Mouse (Mus musculus) adrenal gland, postnatal 14 days (tissue): ENCODE data around the gene Olfr1381. TPM values are rescaled to one million over a fixed set of nuclear protein-coding genes. Genes with fewer than 3 reads are reported as not detected.
"Not testable (repeated sequence)": the region's sequence is repeated elsewhere in the genome, so short reads cannot be mapped to it uniquely, and the experiment has no call there.

Experiments
- DNase-seq: peaks from one replicate; pipeline ENCODE4 v3.0.0; 2021; ENCODE audit warnings: mixed read lengths
- long read RNA-seq, 2 experiments: library from polyadenylated mRNA; stranded (forward); transcript quantifications; one replicate each; pipeline ENCODE4 v2.0.0; 2021
- total RNA-seq: library from RNA; stranded (reverse); gene quantifications from 2 replicates; pipeline ENCODE4 v1.2.3, GENCODE M21; 2021

The Olfr1381 gene
- total RNA-seq: not detected in 2 replicates
- long read RNA-seq, experiment 1: 0 reads
- long read RNA-seq, experiment 2: 0 reads

DNA sequence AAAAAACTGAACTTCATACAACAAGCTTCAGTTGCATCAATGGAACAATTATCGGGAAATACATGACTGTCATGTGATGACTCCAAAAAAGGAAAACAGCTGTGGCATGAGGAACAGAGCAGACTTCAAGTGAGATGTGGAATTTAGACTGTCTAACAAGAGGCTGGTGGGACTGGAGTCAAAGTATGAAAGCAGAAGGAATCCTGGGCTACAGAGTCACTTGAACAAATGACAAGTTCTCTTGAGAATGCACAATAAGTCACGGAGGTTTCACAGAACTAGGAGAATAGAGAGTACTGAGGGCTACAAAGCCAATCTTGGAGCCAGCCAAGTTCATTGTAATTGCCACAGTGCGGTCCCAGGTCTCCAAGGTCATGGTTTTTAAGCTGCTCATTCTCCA, at the start of gene Olfr1381:
Olfr1381 (plus strand) TSS at position 301 of the 400 bp plus-strand sequence.
- not testable (repeated sequence) for DNase-seq

DNA sequence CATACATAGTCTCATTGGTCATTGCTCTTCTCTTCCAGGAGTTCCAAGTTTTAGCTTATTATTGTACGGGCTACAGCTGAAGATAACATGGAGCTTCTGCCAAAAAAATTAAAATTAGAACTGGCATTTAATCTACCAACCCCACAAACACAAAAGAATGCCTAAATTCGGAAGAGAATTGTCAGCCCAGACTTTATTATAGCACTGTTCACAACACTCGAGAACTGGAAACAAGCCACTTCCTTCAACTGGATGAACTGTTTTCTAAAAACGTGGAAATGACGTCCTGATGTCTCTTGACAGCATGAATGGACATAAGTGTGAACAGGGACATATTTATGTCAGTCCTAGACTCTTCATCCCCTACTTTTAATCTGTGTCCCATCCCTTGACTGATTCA, 25.2 kb upstream of the Olfr1381 start:
- no peak for DNase-seq

GRCm38 (mm10) chr11:49519348-49519747, 23.9 kb upstream of the Olfr1381 start, which contains the start of gene Olfr1383:
Gene Olfr1383 (plus strand): TSS chr11:49519648.
- DNase-seq: no peak

GRCm38 (mm10) chr11:49527947-49528346, 15.3 kb upstream of the Olfr1381 start, which contains the start of gene Olfr1382:
Gene Olfr1382 (plus strand): TSS chr11:49528247.
- no peak for DNase-seq

- no peak for DNase-seq
Observed at GRCm38 (mm10) chr11:49532761-49533160, 10.5 kb upstream of the Olfr1381 start.

- DNase-seq: peak; percentile 6
Observed at GRCm38 (mm10) chr11:49536631-49537030, 6.6 kb upstream of the Olfr1381 start.

DNA sequence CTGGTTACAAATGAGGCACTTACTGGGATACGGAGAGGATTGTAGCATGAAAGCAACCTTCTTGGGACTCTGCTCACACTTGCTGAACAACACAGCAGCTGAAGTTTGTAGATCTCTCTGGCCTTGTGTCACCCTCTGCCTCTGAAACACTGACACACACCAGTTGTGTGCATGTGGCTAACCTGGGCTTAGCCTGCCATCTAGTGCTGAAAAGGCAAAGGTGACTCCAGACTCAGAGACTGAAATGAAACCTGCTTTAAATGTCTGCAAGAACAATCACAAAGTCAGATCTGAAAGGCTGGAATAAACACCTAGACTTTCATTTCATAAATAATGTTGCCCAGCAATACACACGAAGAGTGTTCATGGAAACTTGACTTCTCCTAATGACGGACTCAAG, 10.8 kb downstream of the Olfr1381 start:
- DNase-seq: not testable (repeated sequence)

DNA sequence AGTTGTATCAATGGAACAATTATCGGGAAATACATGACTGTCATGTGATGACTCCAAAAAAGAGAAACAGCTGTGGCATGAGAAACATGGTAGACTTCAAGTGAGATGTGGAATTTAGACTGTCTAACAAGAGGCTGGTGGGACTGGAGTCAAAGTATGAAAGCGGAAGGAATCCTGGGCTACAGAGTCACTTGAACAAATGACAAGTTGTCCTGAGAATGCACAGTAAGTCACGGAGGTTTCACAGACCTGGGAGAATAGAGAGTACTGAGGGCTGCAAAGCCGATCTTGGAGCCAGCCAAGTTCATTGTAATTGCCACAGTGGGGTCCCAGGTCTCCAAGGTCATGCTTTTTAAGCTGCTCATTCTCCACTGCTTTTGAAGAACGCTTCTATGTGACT, 13.3 kb downstream of the Olfr1381 start, which contains the start of gene Olfr1380:
Olfr1380 (plus strand) TSS at position 301 of the 400 bp plus-strand sequence.
- not testable (repeated sequence) for DNase-seq

- not testable (repeated sequence) for DNase-seq
Observed at GRCm38 (mm10) chr11:49575054-49575453, 31.8 kb downstream of the Olfr1381 start.

DNA sequence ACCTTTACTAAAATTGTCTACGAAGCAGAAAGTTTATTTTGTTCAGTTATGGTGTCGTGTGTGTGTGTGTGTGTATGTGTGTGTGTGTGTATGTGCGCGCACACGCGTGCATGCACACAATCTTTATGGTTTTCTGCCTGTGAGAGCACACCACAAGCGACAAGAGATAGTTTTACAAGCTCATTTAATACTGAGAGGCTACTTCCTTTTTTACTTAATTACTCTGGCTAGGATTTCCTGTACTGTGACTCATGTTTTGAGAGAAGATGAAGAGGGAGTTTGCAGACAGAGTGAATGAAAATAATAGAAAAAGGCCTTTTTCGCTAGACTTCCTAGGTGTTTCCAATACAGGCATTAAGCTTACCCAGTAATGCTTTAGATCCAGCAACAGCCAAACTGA, 37.2 kb downstream of the Olfr1381 start:
- not testable (repeated sequence) for DNase-seq

DNA sequence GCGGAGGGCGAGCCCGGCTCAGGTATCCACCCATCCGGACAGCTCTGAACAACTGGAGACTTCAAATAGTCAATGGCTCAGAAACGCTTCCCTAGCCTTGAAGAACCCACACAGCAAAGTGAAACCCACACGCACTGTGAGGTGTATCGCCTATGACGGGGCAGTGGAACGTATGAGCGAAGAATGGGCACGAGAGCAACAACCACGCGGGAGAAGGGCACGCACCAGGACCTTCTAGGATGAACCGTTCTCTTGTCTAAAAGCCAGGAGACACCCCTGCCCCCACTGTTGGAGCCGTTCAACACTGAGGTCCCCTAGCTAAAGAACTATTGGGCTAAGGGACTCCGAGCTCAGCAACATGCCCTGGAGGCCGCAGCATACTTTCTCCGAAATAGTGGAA, 47.0 kb downstream of the Olfr1381 start:
- DNase-seq: no peak

- not testable (repeated sequence) for DNase-seq
Observed at GRCm38 (mm10) chr11:49597149-49597548, 53.9 kb downstream of the Olfr1381 start.

Other genes starting within 250 kb of the Olfr1381 start
- not detected in 2 replicates for gene Olfr10, start 238.7 kb upstream of the Olfr1381 start, total RNA-seq
- gene Olfr1391, start 220.7 kb upstream of the Olfr1381 start, total RNA-seq: not detected in 2 replicates
- gene Olfr1390, start 208.3 kb upstream of the Olfr1381 start, total RNA-seq: not detected in 2 replicates
- gene Olfr1389, start 120.4 kb upstream of the Olfr1381 start, total RNA-seq: not detected in 2 replicates
- gene Olfr1388, start 106.8 kb upstream of the Olfr1381 start, total RNA-seq: 0.15 and 0.19 TPM in 2 replicates
- gene Olfr1387, start 88.1 kb upstream of the Olfr1381 start, total RNA-seq: not detected in 2 replicates
- gene Olfr1386, start 78.4 kb upstream of the Olfr1381 start, total RNA-seq: not detected in 2 replicates
- gene Olfr1385, start 54.4 kb upstream of the Olfr1381 start, total RNA-seq: not detected in 2 replicates
- not detected in 2 replicates for gene Olfr1384, start 36.7 kb upstream of the Olfr1381 start, total RNA-seq
- gene Olfr1383, start 23.8 kb upstream of the Olfr1381 start, total RNA-seq: 0.53 and 0.93 TPM in 2 replicates
- not detected in 2 replicates for gene Olfr1382, start 15.2 kb upstream of the Olfr1381 start, total RNA-seq
- not detected in 2 replicates for gene Olfr1380, start 13.4 kb downstream of the Olfr1381 start, total RNA-seq
- gene Flt4, start 65.8 kb downstream of the Olfr1381 start, total RNA-seq: 17.5 and 18.4 TPM in 2 replicates
- gene Scgb3a1, start 120.2 kb downstream of the Olfr1381 start, total RNA-seq: not detected in 2 replicates
- gene Cnot6, start 169.3 kb downstream of the Olfr1381 start, total RNA-seq: 54.5 and 54.9 TPM in 2 replicates